ENCODE assay signal across 8 mouse cellular contexts in the genomic region with DNA sequence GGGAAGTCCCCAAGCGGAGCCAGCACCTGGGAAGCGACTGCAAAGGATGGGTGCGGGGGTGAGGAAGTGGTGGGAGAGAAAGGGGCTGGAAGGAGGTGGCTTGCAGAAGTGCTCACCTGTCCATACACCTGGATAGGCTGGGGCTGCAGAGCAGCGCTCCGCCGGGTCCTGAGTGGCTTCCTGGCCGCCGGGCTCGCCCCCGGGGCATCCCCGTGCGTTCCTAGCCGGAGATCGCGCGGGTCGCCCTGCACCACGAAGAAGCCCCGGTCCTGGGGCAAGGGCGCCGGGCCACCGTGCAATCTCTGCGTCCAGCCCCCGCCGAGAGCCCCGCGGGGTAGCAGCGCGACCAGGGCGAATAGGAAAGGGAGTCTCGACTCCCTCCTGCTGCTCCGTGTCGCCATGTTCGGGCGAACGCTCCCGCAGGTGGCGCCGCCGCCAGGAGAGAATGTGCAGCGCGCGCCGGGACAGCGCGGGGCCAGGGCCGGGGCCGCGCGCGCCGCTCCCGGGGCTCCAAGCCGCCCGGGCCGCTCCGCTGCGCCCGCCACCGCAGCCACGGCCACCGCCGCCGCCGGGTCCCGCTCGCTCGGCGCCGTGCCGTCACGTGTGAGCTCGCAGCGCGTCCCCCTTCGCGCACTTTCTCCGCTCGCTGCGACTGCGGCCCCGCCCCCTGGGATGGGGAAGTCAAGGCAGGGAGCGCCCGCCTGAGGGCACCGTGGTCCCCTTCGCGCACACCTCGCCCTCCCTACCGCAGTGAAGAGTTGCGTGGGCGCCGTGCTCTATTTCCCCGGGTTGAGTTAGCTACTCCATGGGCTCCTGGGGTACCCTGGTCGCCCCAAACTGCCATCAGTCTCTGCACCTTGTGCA. TPM values are rescaled to one million over a fixed set of nuclear protein-coding genes. Genes with fewer than 3 reads are reported as not detected.
DNase-seq lines count a peak whose midpoint lies in the region; ATAC-seq lines count a peak whose summit lies in the region.

Gene Sorl1, minus strand, starts transcription at position 585 of the 864 bp plus-strand sequence.

- ATAC-seq in inflammation-experienced regulatory T-cells, adult 6 months, result peak; percentile 78
- ATAC-seq in megakaryocyte progenitor cell, adult 5-6 weeks (replicated peaks; ENCODE audit: poor library complexity), result peak; percentile 32
- no peak for ATAC-seq in erythroid progenitor cell, adult 5-6 weeks (replicated peaks; ENCODE audit: low FRiP score, poor library complexity, severe bottlenecking)

- intact Hi-C loops in gastrocnemius, postnatal 36 days (cut with DNase I), result loop anchor here (2.0 to 5.0 kb wide), 4 partner anchors 67 to 122 kb away; no protein-coding TSS in a partner anchor
- intact Hi-C loops in left cerebral cortex, postnatal 25 days (cut with DNase I), result loop anchor here (2.0 to 5.0 kb wide), 4 partner anchors 42 to 117 kb away; no protein-coding TSS in a partner anchor

- DNase-seq in adrenal gland, adult 18-20 months (ENCODE audit: low spot score in 2 of 2), result peak; percentile 70 to 74
- peak; percentile 87 for DNase-seq in embryo, embryonic 11 days
- DNase-seq in gastrocnemius, postnatal 36 days, result peak; percentile 58 to 66
- peak; percentile 74 to 77 for DNase-seq in left cerebral cortex, postnatal 25 days (ENCODE audit: low spot score in 2 of 2)
- DNase-seq in right cerebral cortex, postnatal 4 days, result peak; percentile 79

RNA-seq across cellular contexts. Expression of gene Sorl1, which starts in this region (rescaled TPM):
- 10 to 100 TPM; 23.5 to 38.2 TPM for total RNA-seq in adrenal gland, adult 18-20 months (2021)
- total RNA-seq in gastrocnemius, postnatal 36 days (2021), result 10 to 100 TPM; 30.7 to 38.0 TPM
- polyA plus RNA-seq in inflammation-experienced regulatory T-cells, adult 6 months (2017; shearing (Covaris generic)), result 10 to 100 TPM; 27.5 to 44.9 (median 29.1) TPM
- total RNA-seq in left cerebral cortex, postnatal 25 days (2021), result 100 to 1,000 TPM; 203 to 227 TPM
- 26.8 and 29.4 TPM in 2 replicates for total RNA-seq in megakaryocyte progenitor cell, adult 5-6 weeks (2015)
- total RNA-seq in megakaryocyte progenitor cell, adult 5-6 weeks (2017), result 23.9 and 29.4 TPM in 2 replicates
- total RNA-seq in erythroid progenitor cell, adult 5-6 weeks (2015; ENCODE audit: low replicate concordance), result 18.7 and 21.0 TPM in 2 replicates
- total RNA-seq in erythroid progenitor cell, adult 5-6 weeks (2017; ENCODE audit: low replicate concordance), result 6.1 and 13.7 TPM in 2 replicates

Comparison
In these comparisons a context has a peak if more than half of its experiments do, and no peak if none do; other contexts are left out.
1. RNA of gene Sorl1 (total RNA-seq): 203 to 227 TPM in left cerebral cortex, postnatal 25 days; 23.5 to 38.2 TPM in adrenal gland, adult 18-20 months, 30.7 to 38.0 TPM in gastrocnemius, postnatal 36 days, 23.9 to 29.4 TPM in megakaryocyte progenitor cell, adult 5-6 weeks and 6.1 to 21.0 TPM in erythroid progenitor cell, adult 5-6 weeks; every median in the first group is over 4 times any median in the second.
2. Peak in every context shown above with its lines, with median percentiles within 50 percentile points of each other: DNase-seq.